Mouse (Mus musculus) gastrocnemius, adult 2 months (tissue): ENCODE measurements around the gene 4930452B06Rik. TPM values are rescaled to one million over a fixed set of nuclear protein-coding genes. Genes with fewer than 3 reads are reported as not detected.

Experiments
- DNase-seq: peaks from one replicate; pipeline ENCODE4 v3.0.0; 2022
- H3K27ac ChIP-seq: fragments of 200-600 bp; 2 replicates; pipeline ENCODE4 v1.8.1; 2022; ENCODE audit warnings: mild to moderate bottlenecking
- H3K4me3 ChIP-seq: fragments of 200-600 bp; 2 replicates; pipeline ENCODE4 v1.8.1; 2022; ENCODE audit warnings: mild to moderate bottlenecking, moderate library complexity
- CTCF ChIP-seq: fragments of 200-600 bp; IDR thresholded peaks from 2 replicates; pipeline ENCODE4 v1.8.1; 2022; ENCODE audit warnings: antibody characterized with exemption, mild to moderate bottlenecking, moderate library complexity
- intact Hi-C: fragments of 180-260 bp; cut with DNase I; formaldehyde crosslinking; loops from one replicate; pipeline ENCODE4 v1.15.1; 2025
- total RNA-seq, 2 experiments: library from RNA; stranded (reverse); gene quantifications; 2 replicates each; pipeline ENCODE4 v1.2.3; 2021

4930452B06Rik gene
- total RNA-seq, 2 experiments from 2014 or later, result 0.15 TPM; not detected in 1

GRCm38 (mm10) chr14:8422833-8423232 lies 243.2 kb downstream of the 4930452B06Rik start:
- no peak for TF ChIP-seq CTCF

GRCm38 (mm10) chr14:8421199-8421787 lies 244.7 kb downstream of the 4930452B06Rik start:
- intact Hi-C loops, result no loop called here
- no peak overlapping the region for H3K27ac ChIP-seq
- no peak overlapping the region for H3K4me3 ChIP-seq
- no peak for TF ChIP-seq CTCF
- DNase-seq, result no peak

More at GRCm38 (mm10) chr14:8422833-8423232, 243.2 kb downstream of the 4930452B06Rik start:
- Histone ChIP-seq H3K4me3 (no peak overlapping the region), H3K27ac (no peak overlapping the region)
- DNase-seq, result no peak
- intact Hi-C loops, result no loop called here

GRCm38 (mm10) chr14:8418610-8419009 lies 247.4 kb downstream of the 4930452B06Rik start:
- Histone ChIP-seq H3K27ac (no peak overlapping the region), H3K4me3 (no peak overlapping the region)
- no peak for TF ChIP-seq CTCF
- no peak for DNase-seq
- intact Hi-C loops, result no loop called here

GRCm38 (mm10) chr14:8405946-8406345 lies 260.1 kb downstream of the 4930452B06Rik start:
- no peak overlapping the region for H3K4me3 ChIP-seq
- no peak for TF ChIP-seq CTCF
- DNase-seq, result no peak
- H3K27ac ChIP-seq, result no peak overlapping the region
- intact Hi-C loops, result no loop called here

- Histone ChIP-seq H3K4me3 (no peak overlapping the region), H3K27ac (no peak overlapping the region)
- no peak for DNase-seq
- no peak for TF ChIP-seq CTCF
- intact Hi-C loops, result no loop called here
Measured at GRCm38 (mm10) chr14:8403310-8403709, 262.7 kb downstream of the 4930452B06Rik start.

GRCm38 (mm10) chr14:8398507-8398906 lies 267.5 kb downstream of the 4930452B06Rik start:
- intact Hi-C loops, result no loop called here
- no peak for TF ChIP-seq CTCF
- no peak for DNase-seq
- Histone ChIP-seq H3K27ac (no peak overlapping the region), H3K4me3 (no peak overlapping the region)

- no peak overlapping the region for H3K4me3 ChIP-seq
- intact Hi-C loops, result no loop called here
- DNase-seq, result no peak
- H3K27ac ChIP-seq, result no peak overlapping the region
- no peak for TF ChIP-seq CTCF
Measured at GRCm38 (mm10) chr14:8395690-8396287, 270.3 kb downstream of the 4930452B06Rik start.

GRCm38 (mm10) chr14:8392181-8392825 lies 273.7 kb downstream of the 4930452B06Rik start:
- Histone ChIP-seq H3K4me3 (no peak overlapping the region), H3K27ac (no peak overlapping the region)
- no peak for DNase-seq
- TF ChIP-seq CTCF, result no peak
- intact Hi-C loops, result no loop called here
